Mouse (Mus musculus) urinary bladder, adult 18-20 months (tissue): ENCODE results near the gene Prorsd1.

ENCODE experiments used
- DNase-seq, 2 experiments: peaks; one replicate each; pipeline ENCODE4 v3.0.0; 2022; ENCODE audit warnings: low spot score in 2 of 2, mixed read lengths in 2 of 2

The Prorsd1 gene

GRCm38 (mm10) chr11:29503948-29504893 is 10.6 kb downstream of the Prorsd1 start:
- DNase-seq: no peak

GRCm38 (mm10) chr11:29496962-29497361 is 17.9 kb downstream of the Prorsd1 start:
- DNase-seq: no peak

GRCm38 (mm10) chr11:29493135-29493534 is 21.7 kb downstream of the Prorsd1 start:
- no peak for DNase-seq

GRCm38 (mm10) chr11:29474676-29475075 is 40.2 kb downstream of the Prorsd1 start:
- DNase-seq: no peak
